Mouse (Mus musculus) liver, adult 2 months (tissue): Measurements from ENCODE around the gene Irgq. TPM values are rescaled to one million over a fixed set of nuclear protein-coding genes. Genes with fewer than 3 reads are reported as not detected.
A peak's percentile ranks its signal among the peaks of the same experiment; 100 is the strongest.

Experiments used
- DNase-seq: peaks from one replicate; pipeline ENCODE4 v3.0.0-alpha.2; 2011; ENCODE audit warnings: low read depth, low spot score; ENCODE audit errors: extremely low read depth
- H3K27ac ChIP-seq: fragments of 200-500 bp; replicated peaks from 2 replicates; pipeline ENCODE4 v1.5.1; 2012; ENCODE audit warnings: low read depth, mild to moderate bottlenecking, control low read depth, inconsistent platforms, low read length; ENCODE audit not compliant: insufficient read depth
- H3K27me3 ChIP-seq: fragments of 200-500 bp; 2 replicates; pipeline ENCODE4 v1.6.1; 2012; ENCODE audit warnings: mild to moderate bottlenecking, moderate library complexity, low read length, inconsistent platforms; ENCODE audit not compliant: control insufficient read depth, insufficient read depth
- H3K36me3 ChIP-seq: fragments of 200-500 bp; 2 replicates; pipeline ENCODE4 v1.6.1; 2012; ENCODE audit warnings: low read length, inconsistent platforms; ENCODE audit not compliant: control insufficient read depth, insufficient read depth
- H3K4me1 ChIP-seq: fragments of 200-500 bp; 2 replicates; pipeline ENCODE4 v1.6.1; 2011; ENCODE audit warnings: low read length; ENCODE audit not compliant: control insufficient read depth, insufficient read depth
- H3K4me3 ChIP-seq: fragments of 200-500 bp; 2 replicates; pipeline ENCODE4 v1.5.1; 2011; ENCODE audit warnings: low read depth, mild to moderate bottlenecking, control low read depth, low read length, moderate library complexity; ENCODE audit not compliant: insufficient read depth
- H3K79me2 ChIP-seq: fragments of 200-500 bp; 2 replicates; pipeline ENCODE4 v1.6.1; 2012; ENCODE audit warnings: inconsistent platforms, mild to moderate bottlenecking, low read length, moderate library complexity; ENCODE audit not compliant: control insufficient read depth, insufficient read depth
- H3K9ac ChIP-seq: fragments of 200-500 bp; 2 replicates; pipeline ENCODE4 v1.6.1; 2012; ENCODE audit warnings: low read depth, mild to moderate bottlenecking, control low read depth, inconsistent platforms, low read length
- CTCF ChIP-seq: fragments of 200-500 bp; IDR thresholded peaks from 2 replicates; pipeline ENCODE4 v1.5.1; 2011; ENCODE audit warnings: low read depth, low read length, control low read depth
- POLR2A ChIP-seq: fragments of 200-500 bp; IDR thresholded peaks from 2 replicates; pipeline ENCODE4 v1.6.1; 2011; ENCODE audit warnings: low read length, control low read depth; ENCODE audit not compliant: insufficient read depth; ENCODE audit errors: extremely low read depth
- WGBS: fragments of 180-500 bp; shearing (Covaris S2); methylation state at CpG from one replicate; pipeline ENCODE4 v1.1.7; 2018; 5-methylcytosine and 5-hydroxymethylcytosine counted together
- polyA plus RNA-seq: library from polyadenylated mRNA; depleted of rRNA; stranded (reverse); fragments of >200 nt; gene quantifications from 2 replicates; pipeline ENCODE4 v1.2.3, GENCODE M21; 2012
- total RNA-seq: library from RNA; depleted of rRNA; stranded (reverse); fragments of >200 nt; gene quantifications from 2 replicates; pipeline ENCODE4 v1.2.3, GENCODE M21; 2014

The Irgq gene
- total and polyA plus RNA-seq, 2 experiments: 3.0 to 14.0 TPM

DNA sequence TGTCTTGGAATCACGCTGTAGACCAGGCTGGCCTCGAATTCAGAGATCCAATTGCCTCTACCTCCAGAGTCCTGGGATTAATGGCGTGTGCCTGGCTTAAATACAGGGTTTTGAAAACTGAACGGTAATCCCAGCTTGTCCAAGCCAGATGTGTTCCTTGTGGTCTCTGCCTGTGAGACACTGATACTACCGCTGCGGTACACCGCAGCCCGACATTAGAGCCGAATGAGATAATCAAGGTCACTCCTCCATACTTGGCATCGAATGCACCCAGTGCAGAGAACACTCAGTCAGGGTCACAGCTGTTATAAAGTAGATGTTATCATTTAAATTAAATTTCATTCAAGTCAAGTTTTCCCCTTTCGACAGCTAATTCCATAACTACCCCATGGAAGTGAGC is 1.6 kb upstream of the Irgq start:
- Histone ChIP-seq H3K9ac (no peak overlapping the region), H3K4me1 (peaks cover 6% of the 10 kb centered on the region), H3K79me2 (peaks cover 5% of the 10 kb centered on the region; the same call in 1 of the 2 replicates), H3K36me3 (peaks cover 2% of the 10 kb centered on the region; the same call in 1 of the 2 replicates), H3K27me3 (no peaks in the 10 kb centered on the region), H3K27ac (no peak overlapping the region), H3K4me3 (no peak overlapping the region)
- DNase-seq: no peak
- TF ChIP-seq POLR2A (no peak), CTCF (no peak)
- 92% methylated on average over 11 of the region's 11 CpGs for WGBS

DNA sequence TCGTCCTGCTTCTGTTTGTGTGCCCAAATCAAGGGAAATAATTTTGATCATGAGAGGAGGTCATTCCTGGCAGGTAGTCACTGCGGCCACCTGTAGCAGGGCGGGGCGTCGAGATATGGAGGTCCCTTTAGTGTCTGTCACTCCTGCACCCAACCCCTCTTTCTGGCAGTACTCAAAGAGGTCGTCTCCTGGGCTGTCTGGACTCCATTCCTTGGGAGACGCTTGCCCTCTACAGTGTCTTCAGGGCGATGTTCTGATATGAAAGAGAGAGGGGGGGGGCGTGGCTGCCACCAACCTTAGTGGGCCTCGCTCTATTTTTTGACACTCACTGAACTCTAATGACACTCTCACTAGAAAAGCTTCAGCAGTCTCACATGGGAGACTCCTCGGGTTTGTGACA is 909 bp upstream of the Irgq start:
- Histone ChIP-seq H3K79me2 (peaks cover 5% of the 10 kb centered on the region; the same call in 1 of the 2 replicates), H3K36me3 (peaks cover 2% of the 10 kb centered on the region; the same call in 1 of the 2 replicates), H3K4me1 (peaks cover 6% of the 10 kb centered on the region), H3K27ac (peak overlapping the region; percentile 77), H3K4me3 (peak overlapping the region; percentile 58), H3K27me3 (no peaks in the 10 kb centered on the region), H3K9ac (peak overlapping the region; percentile 66)
- TF ChIP-seq POLR2A (no peak), CTCF (no peak)
- DNase-seq: no peak
- 59% methylated on average over 11 of the region's 11 CpGs for WGBS

DNA sequence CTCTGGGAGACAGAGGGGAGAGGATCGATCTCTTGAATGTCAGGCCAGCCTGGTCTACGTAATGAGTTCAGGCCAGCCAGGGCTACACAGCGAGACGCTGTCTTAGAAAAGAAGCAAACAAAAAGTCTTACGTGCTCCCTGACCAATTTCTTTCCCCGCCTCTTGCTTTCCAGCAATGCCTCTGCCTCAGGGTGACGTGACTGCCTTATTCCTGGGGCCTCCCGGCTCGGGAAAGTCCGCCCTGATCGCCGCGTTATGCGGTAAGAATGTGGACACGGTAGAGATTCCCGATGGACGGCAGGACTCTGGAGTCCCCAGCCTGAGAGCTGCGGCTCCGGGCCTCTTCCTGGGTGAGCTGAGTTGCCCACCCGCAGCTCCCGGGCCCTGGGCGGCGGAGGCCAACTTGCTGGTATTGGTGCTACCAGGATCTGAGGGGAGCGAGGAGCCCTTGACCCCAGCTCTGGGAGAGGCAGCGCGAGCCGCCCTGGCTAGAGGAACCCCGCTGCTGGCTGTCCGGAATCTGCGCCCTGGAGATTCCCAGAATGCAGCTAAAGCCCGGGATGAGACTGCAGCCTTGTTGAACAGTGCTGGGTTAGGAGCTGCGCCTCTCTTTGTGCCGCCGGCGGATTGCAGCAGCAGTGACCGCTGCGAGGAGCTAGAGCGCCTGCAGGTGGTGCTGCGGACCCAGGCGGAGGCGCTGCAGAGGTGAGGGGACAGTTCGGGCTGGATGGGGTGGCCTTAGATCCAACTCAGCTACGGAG is 902 bp downstream of the Irgq start:
- DNase-seq: peak; percentile 57
- Histone ChIP-seq H3K27me3 (no peaks in the 10 kb centered on the region), H3K79me2 (peaks cover 5% of the 10 kb centered on the region; the same call in 1 of the 2 replicates), H3K36me3 (peaks cover 2% of the 10 kb centered on the region; the same call in 1 of the 2 replicates), H3K27ac (peak overlapping the region; percentile 66), H3K4me1 (peaks cover 6% of the 10 kb centered on the region), H3K9ac (peak overlapping the region; percentile 82), H3K4me3 (peak overlapping the region; percentile 78)
- TF ChIP-seq POLR2A (no peak), CTCF (peak; percentile 85)
- under 1% methylated on average over 43 of the region's 43 CpGs for WGBS

DNA sequence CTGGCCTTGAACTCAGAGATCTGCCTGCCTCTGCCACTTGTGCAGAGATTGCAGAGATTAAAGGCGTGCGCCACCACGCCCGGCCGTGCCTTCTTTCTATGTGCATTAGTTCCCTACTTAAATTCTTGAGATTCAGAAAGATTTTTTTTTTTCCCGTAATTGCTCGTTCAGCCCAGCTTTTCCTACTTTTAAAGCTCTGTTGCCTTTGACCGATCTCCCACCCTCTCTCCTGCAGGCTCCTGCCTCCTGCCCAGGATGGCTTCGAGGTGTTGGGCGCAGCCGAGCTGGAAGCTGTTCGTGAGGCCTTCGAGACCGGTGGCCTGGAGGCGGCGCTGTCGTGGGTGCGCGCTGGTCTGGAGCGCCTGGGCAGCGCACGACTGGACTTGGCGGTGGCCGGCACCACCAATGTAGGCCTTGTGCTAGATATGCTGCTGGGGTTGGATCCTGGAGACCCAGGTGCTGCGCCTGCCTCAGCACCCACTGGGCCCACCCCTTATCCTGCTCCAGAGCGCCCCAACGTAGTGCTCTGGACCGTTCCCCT is 2.6 kb downstream of the Irgq start:
- no peak for DNase-seq
- TF ChIP-seq POLR2A: no peak
- TF ChIP-seq CTCF: no peak
- Histone ChIP-seq H3K27me3 (no peaks in the 10 kb centered on the region), H3K79me2 (peaks cover 5% of the 10 kb centered on the region; the same call in 1 of the 2 replicates), H3K27ac (no peak overlapping the region), H3K36me3 (peaks cover 2% of the 10 kb centered on the region; the same call in 1 of the 2 replicates), H3K9ac (no peak overlapping the region), H3K4me3 (no peak overlapping the region), H3K4me1 (peaks cover 11% of the 10 kb centered on the region)
- WGBS: 96% methylated on average over 28 of the region's 28 CpGs

DNA sequence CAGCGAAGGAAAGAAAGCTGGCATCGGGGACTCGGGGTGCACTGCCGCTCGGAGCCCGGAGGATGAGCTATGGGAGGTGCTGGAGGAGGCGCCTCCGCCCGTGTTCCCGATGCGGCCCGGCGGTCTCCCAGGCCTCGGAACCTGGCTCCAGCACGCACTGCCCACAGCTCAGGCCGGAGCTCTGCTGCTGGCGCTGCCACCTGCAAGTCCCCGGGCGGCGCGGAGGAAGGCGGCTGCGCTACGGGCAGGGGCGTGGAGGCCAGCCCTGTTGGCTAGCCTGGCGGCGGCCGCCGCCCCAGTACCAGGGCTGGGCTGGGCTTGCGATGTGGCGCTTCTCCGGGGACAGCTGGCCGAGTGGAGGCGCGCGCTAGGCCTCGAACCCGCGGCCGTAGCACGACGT is 3.3 kb downstream of the Irgq start:
- Histone ChIP-seq H3K4me1 (peaks cover 11% of the 10 kb centered on the region), H3K27me3 (no peaks in the 10 kb centered on the region), H3K4me3 (no peak overlapping the region), H3K79me2 (peaks cover 5% of the 10 kb centered on the region; the same call in 1 of the 2 replicates), H3K9ac (no peak overlapping the region), H3K36me3 (peaks cover 2% of the 10 kb centered on the region; the same call in 1 of the 2 replicates), H3K27ac (no peak overlapping the region)
- no peak for TF ChIP-seq CTCF
- no peak for TF ChIP-seq POLR2A
- DNase-seq: no peak
- 85% methylated on average over 42 of the region's 42 CpGs for WGBS

DNA sequence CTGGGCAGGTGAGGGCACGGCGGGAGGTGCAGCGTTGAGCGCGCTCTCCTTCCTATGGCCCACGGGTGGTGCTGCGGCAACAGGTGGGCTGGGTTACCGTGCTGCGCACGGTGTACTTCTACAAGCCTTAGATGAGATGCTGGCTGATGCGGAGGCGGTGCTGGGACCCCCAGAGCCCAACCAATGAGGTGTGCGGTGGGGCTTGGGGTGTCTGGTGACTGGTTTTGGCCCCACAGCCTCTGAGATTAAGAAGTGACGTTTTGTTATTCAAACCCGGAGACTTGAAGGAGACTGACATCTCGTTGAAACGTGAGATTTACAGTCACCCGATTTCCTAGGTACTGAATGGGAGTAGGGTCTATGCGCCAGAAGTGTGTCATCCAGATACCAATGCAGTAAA is 3.8 kb downstream of the Irgq start:
- Histone ChIP-seq H3K9ac (no peak overlapping the region), H3K4me3 (no peak overlapping the region), H3K27me3 (no peaks in the 10 kb centered on the region), H3K27ac (no peak overlapping the region), H3K4me1 (peaks cover 11% of the 10 kb centered on the region), H3K79me2 (peaks cover 5% of the 10 kb centered on the region; the same call in 1 of the 2 replicates), H3K36me3 (peaks cover 2% of the 10 kb centered on the region; the same call in 1 of the 2 replicates)
- WGBS: 92% methylated on average over 19 of the region's 19 CpGs
- no peak for TF ChIP-seq POLR2A
- TF ChIP-seq CTCF: no peak
- DNase-seq: no peak
